Mouse (Mus musculus) forebrain, embryonic 15.5 days (tissue): ENCODE data around the gene Ubap1. TPM values are rescaled to one million over a fixed set of nuclear protein-coding genes. Genes with fewer than 3 reads are reported as not detected.

ENCODE experiments used
- ATAC-seq: fragments of 200-750 bp; cut with Nextera tagmentation; replicated peaks from 2 replicates; pipeline ENCODE4 v1.8.0; 2017; ENCODE audit warnings: mild to moderate bottlenecking, moderate TSS enrichment, moderate library complexity
- H3K27ac ChIP-seq: fragments of 300-500 bp; sonication (generic); replicated peaks from 2 replicates; pipeline ENCODE4 v1.5.1; 2015; ENCODE audit warnings: mild to moderate bottlenecking, inconsistent platforms
- H3K27me3 ChIP-seq: fragments of 300-500 bp; sonication (generic); 2 replicates; pipeline ENCODE4 v1.6.1; 2015; ENCODE audit warnings: inconsistent platforms
- H3K36me3 ChIP-seq: fragments of 300-500 bp; sonication (generic); 2 replicates; pipeline ENCODE4 v1.6.1; 2015; ENCODE audit warnings: mild to moderate bottlenecking, inconsistent platforms
- H3K4me1 ChIP-seq: fragments of 300-500 bp; sonication (generic); 2 replicates; pipeline ENCODE4 v1.6.1; 2015; ENCODE audit warnings: inconsistent platforms
- H3K4me2 ChIP-seq: fragments of 300-500 bp; sonication (generic); replicated peaks from 2 replicates; pipeline ENCODE4 v1.6.1; 2015; ENCODE audit warnings: mild to moderate bottlenecking, inconsistent platforms
- H3K4me3 ChIP-seq: fragments of 300-500 bp; sonication (generic); 2 replicates; pipeline ENCODE4 v1.5.1; 2015; ENCODE audit warnings: mild to moderate bottlenecking, inconsistent platforms
- H3K9ac ChIP-seq: fragments of 300-500 bp; sonication (generic); replicated peaks from 2 replicates; pipeline ENCODE4 v1.6.1; 2015; ENCODE audit warnings: mild to moderate bottlenecking, inconsistent platforms
- H3K9me3 ChIP-seq: fragments of 300-500 bp; sonication (generic); 2 replicates; pipeline ENCODE4 v1.6.1; 2016; ENCODE audit warnings: inconsistent platforms
- WGBS: fragments of 180-500 bp; shearing (Covaris S2); methylation state at CpG from one replicate; pipeline ENCODE4 v1.1.7; 2015; ENCODE audit warnings: mixed read lengths; 5-methylcytosine and 5-hydroxymethylcytosine counted together
- polyA plus RNA-seq: library from polyadenylated mRNA; unstranded; fragments of >200 nt; fragmentation: Nextera tagmentation; extraction: Ambion mirVana; gene quantifications from 2 replicates; pipeline ENCODE4 v1.2.1, GENCODE M21; 2015

Gene Ubap1
- polyA plus RNA-seq = 69.2 and 73.5 TPM in 2 replicates

DNA sequence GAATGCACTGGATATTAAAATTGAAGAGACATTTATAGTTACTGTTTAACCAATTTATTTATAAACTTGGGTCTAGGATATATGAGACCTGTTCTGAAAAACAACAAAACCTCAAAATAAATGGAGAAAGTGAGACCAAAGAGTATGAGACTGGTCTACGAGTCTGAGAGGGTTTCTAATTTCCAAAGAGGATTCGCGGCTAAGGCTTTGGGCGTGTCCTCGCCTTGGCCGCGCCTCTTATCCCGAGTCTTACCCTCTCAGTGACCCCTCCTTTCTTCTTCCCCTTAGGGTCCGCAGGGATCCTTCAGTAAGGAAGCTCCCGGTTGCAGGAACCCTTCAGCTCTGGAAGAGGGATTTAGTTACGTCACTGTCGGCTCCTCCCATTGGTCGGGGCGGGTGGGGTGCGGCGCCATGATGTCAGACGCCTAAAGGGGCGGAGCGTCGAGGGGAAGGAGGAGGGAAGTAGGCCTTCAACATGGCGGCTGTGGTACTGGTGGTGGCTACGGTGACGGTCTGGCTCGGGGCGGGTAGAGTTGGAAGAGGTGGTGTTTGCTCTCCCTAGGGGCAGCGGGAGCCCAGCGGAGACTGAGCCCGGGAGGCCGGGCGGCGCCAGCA is at the start of gene Ubap1:
Ubap1 (plus strand) TSS at position 413 of the 615 bp plus-strand sequence.
- Histone ChIP-seq H3K36me3 (no peaks in the 10 kb centered on the region; the same call in 1 of the 2 replicates), H3K9me3 (no peaks in the 10 kb centered on the region), H3K9ac (peak within 1 kb of the TSS; percentile 69), H3K4me3 (peak within 1 kb of the TSS; percentile 70), H3K4me1 (peaks cover 24% of the 10 kb centered on the region), H3K4me2 (peak within 1 kb of the TSS; percentile 71), H3K27me3 (no peaks in the 10 kb centered on the region), H3K27ac (peak within 1 kb of the TSS; percentile 96)
- peak; percentile 98 for ATAC-seq
- under 1% methylated on average over 31 of the region's 31 CpGs for WGBS

DNA sequence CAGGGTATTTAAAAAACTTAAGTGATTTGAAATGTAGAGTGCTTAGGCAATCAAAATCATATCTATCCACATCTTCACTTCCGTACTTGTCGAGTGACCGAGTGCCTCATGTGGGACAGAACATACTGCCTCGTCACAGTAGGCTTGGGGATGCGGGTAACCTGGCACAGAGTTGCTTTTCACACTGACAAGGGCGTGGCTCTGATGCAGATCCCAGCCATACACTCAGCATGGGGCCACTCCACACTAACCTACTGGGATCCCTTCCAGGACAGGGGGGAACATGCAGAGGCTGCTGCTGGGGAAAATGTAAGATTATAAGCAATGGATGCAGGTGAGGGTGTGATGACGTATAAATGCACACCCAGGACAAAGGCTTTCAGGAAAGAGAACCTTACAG is 45.1 kb upstream of the Ubap1 start:
- H3K4me3 ChIP-seq = no peak overlapping the region
- no peak for ATAC-seq
- H3K9me3 ChIP-seq = no peaks in the 10 kb centered on the region
- WGBS = 87% methylated on average over 7 of the region's 7 CpGs
- H3K4me1 ChIP-seq = peaks cover 9% of the 10 kb centered on the region; the same call in 1 of the 2 replicates
- H3K27ac ChIP-seq = 0 out of 2 replicates have a peak overlapping the region, but pooled peaks have one; percentile 8
- no peaks in the 10 kb centered on the region for H3K27me3 ChIP-seq
- H3K4me2 ChIP-seq = no peak overlapping the region
- peaks cover 50% of the 10 kb centered on the region for H3K36me3 ChIP-seq
- H3K9ac ChIP-seq = no peak overlapping the region

GRCm38 (mm10) chr4:41304302-41304701 is 44.5 kb upstream of the Ubap1 start:
- peaks cover 45% of the 10 kb centered on the region for H3K36me3 ChIP-seq
- H3K4me2 ChIP-seq = no peak overlapping the region
- no peak overlapping the region for H3K4me3 ChIP-seq
- H3K9me3 ChIP-seq = no peaks in the 10 kb centered on the region
- peaks cover 9% of the 10 kb centered on the region; the same call in 1 of the 2 replicates for H3K4me1 ChIP-seq
- ATAC-seq = no peak; the same call in 1 of the 2 replicates
- H3K9ac ChIP-seq = no peak overlapping the region
- WGBS = 62% methylated on average over 3 of the region's 3 CpGs
- H3K27me3 ChIP-seq = no peaks in the 10 kb centered on the region
- peak overlapping the region; percentile 8 for H3K27ac ChIP-seq

DNA sequence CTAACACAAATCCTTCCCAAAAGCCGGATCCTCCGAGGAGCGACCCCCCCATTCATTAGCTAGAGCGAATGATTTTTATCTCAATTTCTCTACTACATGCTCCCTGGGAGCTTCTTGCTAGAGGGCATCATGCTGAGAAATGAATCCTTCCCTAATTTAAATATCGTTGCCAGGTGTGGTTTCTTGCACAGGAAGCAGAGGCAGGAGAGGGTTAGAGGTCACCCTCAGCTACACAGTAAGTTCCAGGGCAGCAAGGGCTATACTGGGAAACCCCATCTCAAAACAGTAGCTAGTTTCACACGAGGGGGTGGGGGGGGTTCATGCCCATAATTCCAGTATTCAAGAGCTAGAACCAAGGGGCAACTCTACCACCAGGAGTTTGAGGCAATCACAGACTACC is 41.4 kb upstream of the Ubap1 start:
- Histone ChIP-seq H3K4me3 (no peak overlapping the region), H3K4me1 (peaks cover 16% of the 10 kb centered on the region), H3K27ac (no peak overlapping the region), H3K27me3 (no peaks in the 10 kb centered on the region), H3K9ac (no peak overlapping the region), H3K4me2 (no peak overlapping the region), H3K36me3 (peaks cover 45% of the 10 kb centered on the region), H3K9me3 (no peaks in the 10 kb centered on the region)
- WGBS = 85% methylated on average over 6 of the region's 6 CpGs
- no peak for ATAC-seq

DNA sequence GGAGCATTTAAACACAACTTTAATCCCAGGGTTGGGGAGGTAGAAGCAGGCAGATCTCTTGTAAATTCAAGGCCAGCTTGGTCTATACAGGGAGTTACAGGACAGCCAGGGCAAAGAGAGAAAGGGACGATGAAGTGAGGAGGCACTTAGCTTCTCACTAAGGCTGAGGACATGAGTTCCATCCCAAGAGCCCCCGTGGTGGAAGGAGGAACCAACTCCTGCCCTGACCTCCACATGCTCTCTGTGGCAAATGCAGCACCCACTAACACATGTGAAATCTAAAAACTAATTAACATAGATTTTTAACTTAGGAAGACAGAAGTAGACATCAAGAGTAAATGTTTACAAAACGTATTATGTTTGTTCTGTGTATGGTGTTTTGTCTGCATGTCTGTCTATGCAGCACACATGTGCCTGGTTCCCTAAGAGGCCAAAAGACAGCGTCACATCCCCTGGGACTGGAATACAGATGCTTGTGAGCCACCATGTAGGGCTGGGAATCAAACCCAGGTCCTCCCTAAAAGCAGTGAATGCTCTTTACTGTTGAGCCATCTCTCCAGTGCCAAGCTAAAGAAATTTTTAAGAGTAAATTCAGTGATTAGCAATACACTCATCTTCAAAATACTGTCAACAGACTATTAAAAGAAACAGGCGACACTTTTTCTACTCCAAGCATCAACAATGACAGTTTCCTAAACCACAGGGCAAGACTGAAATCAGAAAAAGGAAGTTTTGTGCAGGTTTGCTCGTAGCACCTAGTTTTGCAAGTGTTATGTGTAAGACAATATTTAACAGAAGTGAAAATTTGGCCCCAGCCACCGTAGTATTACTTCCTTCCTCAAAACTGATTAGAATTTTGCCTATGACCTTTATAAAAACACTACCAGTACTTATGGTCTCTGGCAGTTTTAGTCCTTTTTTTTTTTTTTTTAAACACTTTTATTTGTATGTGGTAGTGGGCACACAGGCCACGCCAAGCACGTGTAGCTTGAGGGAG is 37.9 kb upstream of the Ubap1 start:
- Histone ChIP-seq H3K9me3 (no peaks in the 10 kb centered on the region), H3K36me3 (peaks cover 44% of the 10 kb centered on the region), H3K27ac (no peak overlapping the region), H3K4me1 (peaks cover 29% of the 10 kb centered on the region), H3K27me3 (no peaks in the 10 kb centered on the region), H3K4me2 (no peak overlapping the region), H3K9ac (no peak overlapping the region), H3K4me3 (no peak overlapping the region)
- no peak for ATAC-seq
- 92% methylated on average over 9 of the region's 9 CpGs for WGBS

GRCm38 (mm10) chr4:41313722-41314121 is 35.1 kb upstream of the Ubap1 start:
- H3K9ac ChIP-seq = peak overlapping the region; percentile 98
- no peaks in the 10 kb centered on the region for H3K9me3 ChIP-seq
- ATAC-seq = no peak
- peak overlapping the region; percentile 99 for H3K4me3 ChIP-seq
- peak overlapping the region; percentile 94 for H3K27ac ChIP-seq
- H3K4me2 ChIP-seq = peak overlapping the region; percentile 77
- 14% methylated on average over 14 of the region's 14 CpGs for WGBS
- H3K36me3 ChIP-seq = peaks cover 35% of the 10 kb centered on the region
- no peaks in the 10 kb centered on the region for H3K27me3 ChIP-seq
- peaks cover 29% of the 10 kb centered on the region for H3K4me1 ChIP-seq

DNA sequence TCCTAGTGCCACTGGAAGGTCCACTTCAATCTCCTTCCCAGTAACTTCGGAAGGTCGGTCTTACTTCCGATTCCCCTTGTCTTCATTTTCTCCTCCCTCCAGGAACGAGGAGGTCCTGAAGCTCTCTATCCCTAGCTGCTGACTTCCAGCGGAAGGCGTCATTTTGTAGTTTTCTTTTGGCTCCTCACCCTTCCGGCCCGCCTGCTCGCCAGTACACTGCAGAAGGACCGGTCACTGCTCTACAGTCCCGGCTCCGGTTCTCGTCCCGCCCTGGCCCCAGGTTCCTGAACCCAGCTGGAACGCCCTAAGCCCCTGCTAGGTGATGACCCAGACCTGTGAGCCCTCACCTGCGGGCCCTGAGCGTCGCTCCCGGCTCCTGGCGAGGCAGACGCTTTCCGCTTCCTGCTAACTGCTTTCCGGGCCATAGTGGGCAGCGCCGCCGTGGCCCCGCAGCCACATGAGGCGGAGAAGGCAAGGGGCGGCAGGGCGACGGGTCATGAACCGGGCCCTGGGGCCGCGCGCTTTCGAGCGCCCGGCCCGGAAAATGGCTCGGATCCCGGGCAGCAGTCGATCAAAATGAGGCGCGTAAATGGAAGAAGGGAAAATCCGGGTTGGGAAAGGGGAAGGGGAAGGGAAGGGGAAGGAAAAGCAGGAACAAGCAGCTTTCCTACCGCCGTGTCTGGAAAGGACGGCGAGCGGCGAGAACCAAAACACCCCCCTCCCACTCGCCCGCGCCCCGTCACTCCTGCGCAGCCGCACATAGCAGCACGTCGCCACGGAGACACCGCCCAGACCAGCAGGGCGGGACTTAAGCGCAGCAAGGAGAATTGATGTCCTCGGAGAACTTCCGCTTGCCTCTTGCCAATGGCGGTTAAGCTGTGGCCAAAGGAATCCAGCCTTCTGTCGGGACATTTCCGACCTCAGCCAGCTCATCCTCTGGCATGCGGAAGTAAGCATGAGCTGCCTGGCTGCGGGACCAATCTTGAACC is 34.4 kb upstream of the Ubap1 start, which contains the start of gene Dcaf12:
Dcaf12 (minus strand) TSS at position 749 of the 989 bp plus-strand sequence.
- Histone ChIP-seq H3K36me3 (peaks cover 33% of the 10 kb centered on the region), H3K27me3 (no peaks in the 10 kb centered on the region), H3K9me3 (no peaks in the 10 kb centered on the region), H3K4me3 (peak within 1 kb of the TSS; percentile 99), H3K9ac (peak within 1 kb of the TSS; percentile 98), H3K4me2 (peak within 1 kb of the TSS; percentile 77), H3K4me1 (peaks cover 29% of the 10 kb centered on the region), H3K27ac (peak within 1 kb of the TSS; percentile 94)
- under 1% methylated on average over 70 of the region's 70 CpGs for WGBS
- peak; percentile 97 for ATAC-seq

DNA sequence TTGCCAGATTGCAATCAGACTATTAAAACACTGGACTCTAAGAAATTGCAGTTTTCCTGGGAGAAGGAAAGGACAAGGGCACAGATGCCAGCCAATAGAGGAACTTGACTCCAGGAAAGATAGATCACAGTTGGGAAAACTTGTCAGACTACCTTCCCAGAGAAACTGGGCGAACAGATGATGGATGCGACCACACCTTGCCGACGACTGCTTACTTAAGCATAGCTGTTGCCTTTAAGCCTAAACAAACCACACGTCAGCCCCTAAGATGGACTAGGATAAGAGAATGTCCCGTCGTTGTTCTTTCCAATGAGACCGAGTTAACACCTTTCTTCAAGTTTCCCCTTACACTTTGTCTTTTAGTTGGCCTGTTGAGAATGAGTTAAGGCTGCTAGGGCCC is 33.6 kb upstream of the Ubap1 start:
- H3K9me3 ChIP-seq = no peaks in the 10 kb centered on the region
- peak overlapping the region; percentile 99 for H3K4me3 ChIP-seq
- peaks cover 26% of the 10 kb centered on the region for H3K36me3 ChIP-seq
- peaks cover 29% of the 10 kb centered on the region for H3K4me1 ChIP-seq
- ATAC-seq = no peak; the same call in 1 of the 2 replicates
- 63% methylated on average over 8 of the region's 8 CpGs for WGBS
- peak overlapping the region; percentile 57 for H3K9ac ChIP-seq
- peak overlapping the region; percentile 77 for H3K4me2 ChIP-seq
- no peaks in the 10 kb centered on the region for H3K27me3 ChIP-seq
- H3K27ac ChIP-seq = peak overlapping the region; percentile 94

- H3K4me2 ChIP-seq = no peak overlapping the region
- peaks cover 14% of the 10 kb centered on the region for H3K4me1 ChIP-seq
- no peak overlapping the region for H3K27ac ChIP-seq
- ATAC-seq = no peak
- no peak overlapping the region for H3K4me3 ChIP-seq
- H3K9ac ChIP-seq = no peak overlapping the region
- H3K36me3 ChIP-seq = no peaks in the 10 kb centered on the region
- no peaks in the 10 kb centered on the region for H3K9me3 ChIP-seq
- 94% methylated on average over 5 of the region's 5 CpGs for WGBS
- H3K27me3 ChIP-seq = no peaks in the 10 kb centered on the region
Observed at GRCm38 (mm10) chr4:41318267-41318666, 30.5 kb upstream of the Ubap1 start.

DNA sequence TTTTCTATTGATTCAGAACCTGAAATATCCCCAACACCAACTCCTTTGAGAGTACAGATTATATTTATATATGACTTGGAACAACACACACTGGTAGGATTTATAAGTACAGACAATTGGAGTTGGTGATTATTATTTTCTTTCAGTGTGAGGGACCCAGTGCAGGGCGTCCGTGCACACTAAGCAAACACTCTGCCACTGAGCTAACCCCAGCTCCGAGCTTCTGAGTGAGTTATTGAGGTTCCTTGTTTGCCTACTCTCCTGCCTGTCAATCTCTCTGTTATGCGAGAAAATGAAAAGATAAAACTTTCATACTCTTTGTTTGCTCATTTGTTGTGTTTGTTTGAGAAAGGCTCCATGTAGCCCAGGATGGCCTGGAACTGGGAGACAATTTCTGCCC is 27.8 kb upstream of the Ubap1 start:
- Histone ChIP-seq H3K9me3 (no peaks in the 10 kb centered on the region), H3K27ac (no peak overlapping the region), H3K4me1 (no peaks in the 10 kb centered on the region), H3K4me3 (no peak overlapping the region), H3K9ac (no peak overlapping the region), H3K4me2 (no peak overlapping the region), H3K27me3 (no peaks in the 10 kb centered on the region), H3K36me3 (no peaks in the 10 kb centered on the region)
- 77% methylated on average over 4 of the region's 4 CpGs for WGBS
- ATAC-seq = no peak

- Histone ChIP-seq H3K4me1 (no peaks in the 10 kb centered on the region), H3K27ac (no peak overlapping the region), H3K4me2 (no peak overlapping the region), H3K9ac (no peak overlapping the region), H3K4me3 (no peak overlapping the region), H3K27me3 (no peaks in the 10 kb centered on the region), H3K9me3 (no peaks in the 10 kb centered on the region), H3K36me3 (no peaks in the 10 kb centered on the region)
- WGBS = 96% methylated on average over 6 of the region's 6 CpGs
- ATAC-seq = no peak
Observed at GRCm38 (mm10) chr4:41326876-41327275, 21.9 kb upstream of the Ubap1 start.
